Mouse (Mus musculus): Measurements from ENCODE around the gene Msn.

DNA sequence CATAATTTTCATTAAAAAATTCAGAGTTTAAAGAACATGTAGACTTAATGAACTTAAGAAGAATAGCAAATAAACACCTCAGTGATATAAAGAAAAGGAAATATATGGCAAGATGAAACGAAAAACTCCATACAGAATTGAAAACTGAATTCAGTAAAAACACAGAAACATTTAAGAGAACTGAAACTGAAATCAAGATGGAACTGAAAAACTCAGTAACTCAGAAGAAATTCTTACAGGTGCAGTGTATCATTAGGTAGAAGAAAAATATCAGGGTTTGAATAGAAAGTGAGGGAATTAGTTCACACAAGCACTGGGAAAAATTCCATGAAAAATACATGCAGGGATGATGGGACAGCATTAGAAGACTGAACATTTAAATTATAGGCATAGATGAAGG lies 111.0 kb downstream of the Msn start:
- TF ChIP-seq CTCF (IDR thresholded peaks at IDR 0.05; ENCODE audit: borderline replicate concordance, extremely low read depth, insufficient read depth, insufficient read length) (no peak), POLR2A (IDR thresholded peaks at IDR 0.05; ENCODE audit: borderline replicate concordance, extremely low read depth, insufficient read depth, insufficient read length, poor library complexity, severe bottlenecking) (no peak)
